Mouse (Mus musculus) MEL (cell line): ENCODE measurements around the gene Frrs1l. TPM values are rescaled to one million over a fixed set of nuclear protein-coding genes. Genes with fewer than 3 reads are reported as not detected.
A peak's percentile ranks its signal among the peaks of the same experiment; 100 is the strongest.

ENCODE experiments used
- DNase-seq: peaks from one replicate; pipeline ENCODE4 v3.0.0; 2011; ENCODE audit warnings: low read depth, low spot score
- H3K27ac ChIP-seq: 2 replicates; pipeline ENCODE4 v1.5.1; 2012; ENCODE audit warnings: low read depth, mild to moderate bottlenecking, control low read depth, low read length, moderate library complexity; ENCODE audit not compliant: control insufficient read depth
- H3K27me3 ChIP-seq, 2 experiments: fragments of 150-350 bp in 1 of 2; sonication (generic) in 1 of 2; 2 replicates each; pipeline ENCODE4 v1.6.1; 2012; ENCODE audit warnings: low read length in 2 of 2, mild to moderate bottlenecking in 2 of 2, improper control_type of control experiment in 1 of 2, moderate library complexity in 1 of 2; ENCODE audit not compliant: insufficient read depth in 2 of 2, control insufficient read depth in 1 of 2
- H3K36me3 ChIP-seq, 2 experiments: 2 replicates each; pipeline ENCODE4 v1.6.1; 2012 to 2014; ENCODE audit warnings: low read length in 2 of 2, improper control_type of control experiment in 1 of 2, inconsistent platforms in 1 of 2, mild to moderate bottlenecking in 1 of 2; ENCODE audit not compliant: insufficient read depth in 2 of 2, control insufficient read depth in 1 of 2
- H3K4me1 ChIP-seq, 2 experiments: fragments of 150-350 bp in 1 of 2; sonication (generic) in 1 of 2; 2 replicates each; pipeline ENCODE4 v1.6.1; 2012; ENCODE audit warnings: low read length in 2 of 2, improper control_type of control experiment in 1 of 2, mild to moderate bottlenecking in 1 of 2; ENCODE audit not compliant: insufficient read depth in 2 of 2, control insufficient read depth in 1 of 2
- H3K4me3 ChIP-seq, 2 experiments: fragments of 150-350 bp in 1 of 2; sonication (generic) in 1 of 2; 2 replicates each; pipeline ENCODE4 v1.5.1; 2012; ENCODE audit warnings: low read depth in 2 of 2, low read length in 2 of 2, mild to moderate bottlenecking in 2 of 2, moderate library complexity in 2 of 2, control low read depth in 1 of 2, improper control_type of control experiment in 1 of 2; ENCODE audit not compliant: control insufficient read depth in 1 of 2, insufficient read depth in 1 of 2
- H3K79me2 ChIP-seq: 2 replicates; pipeline ENCODE4 v1.6.1; 2012; ENCODE audit warnings: mild to moderate bottlenecking, low read length, moderate library complexity; ENCODE audit not compliant: control insufficient read depth, poor library complexity, insufficient read depth
- H3K9ac ChIP-seq: 2 replicates; pipeline ENCODE4 v1.6.1; 2012; ENCODE audit warnings: low read depth, mild to moderate bottlenecking, control low read depth, low read length, moderate library complexity; ENCODE audit not compliant: control insufficient read depth, poor library complexity, severe bottlenecking
- H3K9me3 ChIP-seq: fragments of 150-350 bp; sonication (generic); replicated peaks from 2 replicates; pipeline ENCODE4 v1.6.1; 2012; ENCODE audit warnings: mild to moderate bottlenecking, low read length, improper control_type of control experiment, moderate library complexity; ENCODE audit not compliant: insufficient read depth
- CHD1 ChIP-seq: IDR thresholded peaks from 2 replicates; pipeline ENCODE4 v1.6.1; 2012; ENCODE audit warnings: low read depth, mild to moderate bottlenecking, inconsistent platforms, low read length, improper control_type of control experiment
- CHD2 ChIP-seq: IDR thresholded peaks from 2 replicates; pipeline ENCODE4 v1.6.1; 2011; ENCODE audit warnings: low read length, improper control_type of control experiment
- CTCF ChIP-seq, 3 experiments: IDR thresholded peaks in 2 of 3; conservative IDR thresholded peaks in 1 of 3; 2 replicates each; pipeline ENCODE4 v1.5.1; 2011 to 2012; ENCODE audit warnings: low read length in 3 of 3, low read depth in 2 of 3, mild to moderate bottlenecking in 2 of 3, improper control_type of control experiment in 1 of 3, inconsistent platforms in 1 of 3, mixed read lengths in 1 of 3, moderate library complexity in 1 of 3; ENCODE audit not compliant: control insufficient read depth in 1 of 3, insufficient read depth in 1 of 3, poor library complexity in 1 of 3, severe bottlenecking in 1 of 3
- ELF1 ChIP-seq: IDR thresholded peaks from 2 replicates; pipeline ENCODE4 v1.6.1; 2014; ENCODE audit warnings: low read depth, mild to moderate bottlenecking, inconsistent platforms, low read length, improper control_type of control experiment, moderate library complexity
- EP300 ChIP-seq, 2 experiments: IDR thresholded peaks; 2 replicates each; pipeline ENCODE4 v1.6.1; 2011; ENCODE audit warnings: improper control_type of control experiment in 2 of 2, low read length in 2 of 2, low read depth in 1 of 2, mild to moderate bottlenecking in 1 of 2
- KAT2A ChIP-seq: conservative IDR thresholded peaks from 2 replicates; pipeline ENCODE4 v1.6.1; 2012; ENCODE audit warnings: low read depth, low read length, improper control_type of control experiment, inconsistent platforms
- MAX ChIP-seq: IDR thresholded peaks from 2 replicates; pipeline ENCODE4 v1.6.1; 2011; ENCODE audit warnings: low read length, improper control_type of control experiment
- MAZ ChIP-seq: IDR thresholded peaks from 2 replicates; pipeline ENCODE4 v1.6.1; 2012; ENCODE audit warnings: low read depth, mild to moderate bottlenecking, inconsistent platforms, low read length, improper control_type of control experiment
- MEF2A ChIP-seq: IDR thresholded peaks from 2 replicates; pipeline ENCODE4 v1.6.1; 2014; ENCODE audit warnings: low read depth, mild to moderate bottlenecking, inconsistent platforms, low read length, improper control_type of control experiment; ENCODE audit not compliant: poor library complexity, insufficient replicate concordance, severe bottlenecking; ENCODE audit errors: extremely low read depth
- MXI1 ChIP-seq: IDR thresholded peaks from 2 replicates; pipeline ENCODE4 v1.6.1; 2011; ENCODE audit warnings: mild to moderate bottlenecking, low read depth, low read length, improper control_type of control experiment
- MYC ChIP-seq: IDR thresholded peaks from 2 replicates; pipeline ENCODE4 v1.6.1; 2011; ENCODE audit warnings: low read depth, mild to moderate bottlenecking, low read length, improper control_type of control experiment, moderate library complexity
- NRF1 ChIP-seq: IDR thresholded peaks from 2 replicates; pipeline ENCODE4 v1.6.1; 2014; ENCODE audit warnings: low read depth, mild to moderate bottlenecking, inconsistent platforms, low read length, improper control_type of control experiment, moderate library complexity; ENCODE audit not compliant: poor library complexity, insufficient read depth, severe bottlenecking
- POLR2A ChIP-seq, 2 experiments: IDR thresholded peaks; 2 replicates each; pipeline ENCODE4 v1.6.1; 2011 to 2012; ENCODE audit warnings: low read length in 2 of 2, mild to moderate bottlenecking in 2 of 2, control low read depth in 1 of 2, improper control_type of control experiment in 1 of 2, low read depth in 1 of 2, moderate library complexity in 1 of 2; ENCODE audit not compliant: control insufficient read depth in 1 of 2, insufficient read depth in 1 of 2, poor library complexity in 1 of 2
- POLR2AphosphoS2 ChIP-seq: IDR thresholded peaks from 2 replicates; pipeline ENCODE4 v1.6.1; 2011; ENCODE audit warnings: low read length, improper control_type of control experiment
- POLR2AphosphoS5 ChIP-seq: IDR thresholded peaks from 2 replicates; pipeline ENCODE4 v1.6.1; 2012; ENCODE audit warnings: low read depth, borderline replicate concordance, mild to moderate bottlenecking, inconsistent platforms, low read length, moderate library complexity, mixed read lengths
- RCOR1 ChIP-seq: IDR thresholded peaks from 2 replicates; pipeline ENCODE4 v1.6.1; 2012; ENCODE audit warnings: low read depth, mild to moderate bottlenecking, inconsistent platforms, low read length, improper control_type of control experiment
- SIN3A ChIP-seq: IDR thresholded peaks from 2 replicates; pipeline ENCODE4 v1.6.1; 2012; ENCODE audit warnings: low read length, improper control_type of control experiment, inconsistent platforms
- SMC3 ChIP-seq: IDR thresholded peaks from 2 replicates; pipeline ENCODE4 v1.6.1; 2011; ENCODE audit warnings: low read depth, low read length, improper control_type of control experiment
- TAL1 ChIP-seq: IDR thresholded peaks from 2 replicates; pipeline ENCODE4 v1.6.1; 2012; ENCODE audit warnings: mild to moderate bottlenecking, inconsistent platforms, low read length, moderate library complexity, mixed read lengths
- TBP ChIP-seq: IDR thresholded peaks from 2 replicates; pipeline ENCODE4 v1.8.0; 2011; ENCODE audit warnings: low read depth, low read length, improper control_type of control experiment
- TCF12 ChIP-seq: IDR thresholded peaks from 2 replicates; pipeline ENCODE4 v1.6.1; 2014; ENCODE audit warnings: low read depth, mild to moderate bottlenecking, inconsistent platforms, low read length, improper control_type of control experiment, moderate library complexity
- UBTF ChIP-seq: IDR thresholded peaks from 2 replicates; pipeline ENCODE4 v1.6.1; 2012; ENCODE audit warnings: low read depth, mild to moderate bottlenecking, inconsistent platforms, low read length, improper control_type of control experiment, moderate library complexity, borderline replicate concordance; ENCODE audit not compliant: insufficient read depth
- USF1 ChIP-seq: IDR thresholded peaks from 2 replicates; pipeline ENCODE4 v1.6.1; 2014; ENCODE audit warnings: low read depth, mild to moderate bottlenecking, inconsistent platforms, low read length, improper control_type of control experiment, moderate library complexity
- USF2 ChIP-seq, 2 experiments: IDR thresholded peaks; 2 replicates each; pipeline ENCODE4 v1.6.1; 2011 to 2012; ENCODE audit warnings: improper control_type of control experiment in 2 of 2, low read length in 2 of 2, borderline replicate concordance in 1 of 2, inconsistent platforms in 1 of 2, low read depth in 1 of 2, mild to moderate bottlenecking in 1 of 2; ENCODE audit not compliant: insufficient read depth in 1 of 2
- ZC3H11A ChIP-seq: IDR thresholded peaks from 2 replicates; pipeline ENCODE4 v1.6.1; 2012; ENCODE audit warnings: low read depth, mild to moderate bottlenecking, inconsistent platforms, low read length, improper control_type of control experiment
- ZKSCAN1 ChIP-seq: IDR thresholded peaks from 2 replicates; pipeline ENCODE4 v1.6.1; 2012; ENCODE audit warnings: low read depth, mild to moderate bottlenecking, inconsistent platforms, low read length, improper control_type of control experiment, moderate library complexity
- ZNF384 ChIP-seq: IDR thresholded peaks from 2 replicates; pipeline ENCODE4 v1.6.1; 2012; ENCODE audit warnings: low read depth, mild to moderate bottlenecking, inconsistent platforms, low read length, improper control_type of control experiment
- polyA plus RNA-seq, 2 experiments: library from polyadenylated mRNA; stranded (reverse) in 1 of 2; unstranded in 1 of 2; fragments of >175 nt in 1 of 2; fragments of >200 nt in 1 of 2; gene quantifications; 2 replicates each; pipeline versions ENCODE4 v1.2.1 to v1.2.4; 2012; ENCODE audit warnings: low replicate concordance in 2 of 2, low read depth in 1 of 2; ENCODE audit not compliant: insufficient read length in 2 of 2, insufficient read depth in 1 of 2, missing spikeins in 1 of 2
- total RNA-seq: library from RNA; depleted of rRNA; stranded (reverse); fragments of 300-350 nt; gene quantifications from 2 replicates; pipeline ENCODE4 v1.2.3, GENCODE M21; 2012

Gene Frrs1l
- total and polyA plus RNA-seq, 3 experiments, result not detected

- TF ChIP-seq UBTF, result no peak
- TF ChIP-seq RCOR1, result no peak
- peak; percentile 65 for TF ChIP-seq MXI1
- no peak for TF ChIP-seq CTCF (IDR thresholded peaks at IDR 0.05 in 2 of 3, conservative IDR thresholded peaks at IDR 0.05 in 1 of 3; ENCODE audit: control insufficient read depth in 1 of 3, insufficient read depth in 1 of 3, low read depth in 2 of 3, low read length in 3 of 3, poor library complexity in 1 of 3, severe bottlenecking in 1 of 3)
- peak; percentile 94 for TF ChIP-seq MAZ
- TF ChIP-seq SMC3, result no peak
- TF ChIP-seq CHD1, result no peak
- TF ChIP-seq MEF2A, result no peak
- TF ChIP-seq TAL1, result no peak
- no peak for TF ChIP-seq ZNF384
- TF ChIP-seq USF1, result no peak
- no peak for TF ChIP-seq USF2 (IDR thresholded peaks at IDR 0.05; ENCODE audit: borderline replicate concordance in 1 of 2, insufficient read depth in 1 of 2, low read depth in 1 of 2, low read length in 2 of 2)
- TF ChIP-seq ZC3H11A, result no peak
- TF ChIP-seq MYC, result peak; percentile 82
- TF ChIP-seq TCF12, result peak; percentile 50
- TF ChIP-seq EP300 (IDR thresholded peaks at IDR 0.05; ENCODE audit: low read depth in 1 of 2, low read length in 2 of 2), result no peak
Measured at GRCm38 (mm10) chr4:56946641-56947640, 43.2 kb downstream of the Frrs1l start, which contains the start of gene Tmem245 (continued).

GRCm38 (mm10) chr4:56946180-56946579 is 44.0 kb downstream of the Frrs1l start:
- TF ChIP-seq POLR2AphosphoS5 (no peak), ZKSCAN1 (no peak), EP300 (IDR thresholded peaks at IDR 0.05; ENCODE audit: low read depth in 1 of 2, low read length in 2 of 2) (no peak), CHD2 (no peak), ELF1 (no peak), RCOR1 (no peak), SIN3A (no peak), KAT2A (no peak), MAX (no peak), POLR2AphosphoS2 (no peak), TCF12 (no peak), ZNF384 (no peak), CHD1 (no peak), MXI1 (no peak), POLR2A (IDR thresholded peaks at IDR 0.05; ENCODE audit: control insufficient read depth in 1 of 2, insufficient read depth in 1 of 2, low read depth in 1 of 2, low read length in 2 of 2, poor library complexity in 1 of 2) (no peak), NRF1 (no peak), CTCF (IDR thresholded peaks at IDR 0.05 in 2 of 3, conservative IDR thresholded peaks at IDR 0.05 in 1 of 3; ENCODE audit: control insufficient read depth in 1 of 3, insufficient read depth in 1 of 3, low read depth in 2 of 3, low read length in 3 of 3, poor library complexity in 1 of 3, severe bottlenecking in 1 of 3) (no peak), TBP (no peak)
- DNase-seq, result peak; percentile 63
- H3K27me3 ChIP-seq, result no peaks in the 10 kb centered on the region
- peaks cover 4 to 9% of the 10 kb centered on the region in 2 experiments for H3K4me1 ChIP-seq
- no peaks in the 10 kb centered on the region for H3K9me3 ChIP-seq
- no peak overlapping the region for H3K27ac ChIP-seq
- peaks cover 48% of the 10 kb centered on the region for H3K79me2 ChIP-seq
- H3K9ac ChIP-seq, result peak overlapping the region; percentile 97
- peaks cover 0 to 23% of the 10 kb centered on the region in 2 experiments; a peak in 2 of 4 replicates for H3K36me3 ChIP-seq
- H3K4me3 ChIP-seq, result peak overlapping the region; percentile 87
